Mouse (Mus musculus): ENCODE measurements around the gene Ipo9.

Ipo9 gene

DNA sequence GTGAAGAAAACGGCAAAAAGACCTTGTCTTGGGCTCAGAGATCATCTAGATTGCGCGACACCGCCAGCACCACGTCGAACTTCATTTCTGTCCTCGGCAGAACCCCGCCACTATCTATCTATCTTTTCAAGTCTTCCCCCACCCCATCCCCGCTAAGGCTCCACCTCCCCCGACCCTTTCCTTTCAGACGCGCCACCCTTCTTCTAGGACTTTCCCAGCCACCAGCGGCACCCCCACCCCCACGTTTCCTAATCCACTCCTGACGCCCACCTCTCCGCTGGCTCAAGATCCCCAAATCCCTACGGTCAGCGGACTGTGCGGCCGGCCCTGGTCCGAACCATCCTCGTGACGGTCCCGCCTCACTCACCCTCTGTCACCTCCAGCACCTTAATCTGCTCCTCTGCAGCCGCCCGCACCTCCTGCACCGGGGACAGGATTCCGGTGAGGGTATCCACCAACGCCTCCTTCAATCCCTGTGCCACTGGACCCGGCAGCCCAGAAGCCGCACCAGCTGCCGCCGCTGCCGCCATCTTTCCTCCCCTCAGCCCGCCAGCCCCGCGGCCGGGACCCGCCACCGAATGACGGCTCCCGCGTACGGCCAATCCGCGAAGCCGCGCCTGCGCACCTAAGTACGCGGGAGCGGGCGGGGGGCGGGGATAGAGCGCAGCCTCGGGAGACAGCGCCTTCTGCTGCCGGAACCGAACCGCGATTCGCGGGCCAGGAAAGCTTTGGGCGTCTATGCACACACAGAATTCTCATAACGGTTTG is at the start of gene Ipo9:
Gene Ipo9, minus strand, starts transcription at position 599 of the 768 bp plus-strand sequence.
- DNase-seq (ENCODE audit: low spot score): peak; percentile 85

DNA sequence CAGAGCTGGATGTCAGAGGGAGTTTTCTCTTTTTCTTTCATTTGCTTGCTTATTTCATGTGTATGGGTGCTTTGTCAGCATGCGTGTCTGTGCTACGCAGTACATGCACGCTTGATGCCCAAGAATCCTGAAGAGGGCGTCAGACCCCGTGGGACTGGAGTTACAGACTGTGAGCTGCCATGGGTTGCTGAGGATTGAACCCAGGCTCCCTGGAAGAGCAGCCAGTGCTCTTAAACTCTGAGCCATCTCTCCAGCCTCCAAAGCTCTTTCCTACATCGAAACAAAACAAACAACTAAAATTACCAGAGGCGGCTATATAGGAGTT is 45.2 kb upstream of the Ipo9 start:
- no peak for DNase-seq (ENCODE audit: low spot score)

DNA sequence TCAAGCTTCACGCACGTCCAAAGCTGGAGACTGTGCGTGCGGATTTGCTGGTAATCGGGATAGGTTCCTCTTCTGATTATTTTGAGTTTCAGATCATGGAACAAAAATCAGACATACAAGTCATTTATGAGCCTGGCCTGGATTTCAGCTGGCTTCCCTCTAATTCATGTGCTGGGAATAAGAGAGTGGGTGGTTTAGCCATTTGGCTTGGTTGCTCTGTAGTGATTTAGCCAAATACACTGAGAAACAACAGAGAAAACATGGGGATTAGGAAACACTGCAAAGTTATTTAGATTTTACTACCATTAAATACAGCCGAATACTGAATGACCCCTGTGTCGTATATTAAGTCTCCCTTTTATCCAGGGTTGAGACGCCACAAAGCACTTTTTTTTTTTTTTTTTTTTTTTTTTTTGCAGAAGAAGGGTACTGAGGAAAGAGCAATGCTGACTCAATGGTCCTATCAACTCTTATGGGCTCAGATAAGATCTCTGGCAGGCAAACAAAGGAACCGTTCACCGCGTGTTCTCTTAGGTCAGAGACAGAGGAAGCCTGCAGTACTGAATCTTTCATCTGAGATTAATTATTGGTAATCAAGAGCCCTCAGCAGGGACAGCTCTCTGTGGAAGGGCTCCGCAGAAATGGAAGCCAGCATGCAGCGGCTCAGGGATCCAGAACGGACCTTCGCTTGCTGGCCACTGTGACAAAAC is 44.7 kb upstream of the Ipo9 start:
- no peak for DNase-seq (ENCODE audit: low spot score)

DNA sequence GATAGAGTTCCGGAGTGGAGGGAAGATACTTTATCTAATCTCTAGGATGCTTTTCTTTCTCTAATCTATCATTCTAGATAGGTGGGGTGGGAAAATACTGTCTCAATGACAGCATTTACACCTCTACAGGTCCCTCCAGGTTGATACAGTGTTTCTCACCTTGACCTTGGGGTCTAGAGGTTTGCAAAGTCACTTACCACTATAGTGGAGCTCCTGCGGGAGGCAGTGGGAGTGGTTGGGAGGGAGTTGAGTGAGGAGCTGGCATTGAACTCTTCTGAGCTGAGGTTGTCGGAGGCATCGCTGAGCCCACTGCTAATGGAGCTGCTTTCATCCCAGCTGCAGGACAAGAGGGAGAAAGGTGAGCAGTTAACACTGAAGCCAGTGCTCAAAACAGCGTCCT is 42.2 kb upstream of the Ipo9 start:
- no peak for DNase-seq (ENCODE audit: low spot score)

DNA sequence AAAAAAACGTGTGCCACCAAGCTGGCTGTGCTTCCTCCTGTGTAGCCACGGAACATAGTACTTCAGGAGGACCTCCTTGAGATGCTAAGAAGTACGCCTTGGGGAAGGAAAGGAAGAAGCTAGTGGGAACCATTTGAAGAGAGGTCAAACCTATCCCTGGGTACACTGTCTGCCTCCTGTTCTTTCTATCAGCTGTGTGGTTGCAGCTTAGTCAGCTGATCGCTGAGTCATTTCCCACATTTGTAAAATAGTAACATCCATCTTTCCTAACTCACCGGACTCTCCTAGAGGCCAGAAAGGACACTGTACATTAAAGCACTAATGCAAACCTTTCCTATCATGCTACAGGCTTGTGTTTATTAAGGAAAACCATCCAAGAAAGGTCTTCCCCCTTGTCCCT is 41.4 kb upstream of the Ipo9 start:
- no peak for DNase-seq (ENCODE audit: low spot score)

DNA sequence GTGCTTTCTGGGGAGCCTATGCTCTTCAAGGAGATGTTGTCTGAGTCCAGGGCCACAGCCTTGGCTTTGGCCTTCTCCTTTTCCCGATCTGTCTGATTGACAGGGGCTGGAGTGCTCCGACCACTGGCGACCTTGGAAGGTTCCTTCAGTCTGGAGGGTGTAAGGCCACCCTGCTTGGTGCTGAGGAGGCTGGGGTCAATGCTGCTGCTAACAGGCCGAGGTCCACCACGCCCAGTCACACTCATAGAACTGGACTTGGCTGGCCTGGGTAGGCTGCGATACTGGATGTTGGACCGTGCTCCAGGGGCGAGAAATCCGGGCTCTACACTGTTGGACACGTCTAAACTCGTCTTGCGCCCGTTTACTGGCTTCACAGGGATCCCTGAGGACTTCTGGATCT is 40.2 kb upstream of the Ipo9 start:
- DNase-seq (ENCODE audit: low spot score): no peak

DNA sequence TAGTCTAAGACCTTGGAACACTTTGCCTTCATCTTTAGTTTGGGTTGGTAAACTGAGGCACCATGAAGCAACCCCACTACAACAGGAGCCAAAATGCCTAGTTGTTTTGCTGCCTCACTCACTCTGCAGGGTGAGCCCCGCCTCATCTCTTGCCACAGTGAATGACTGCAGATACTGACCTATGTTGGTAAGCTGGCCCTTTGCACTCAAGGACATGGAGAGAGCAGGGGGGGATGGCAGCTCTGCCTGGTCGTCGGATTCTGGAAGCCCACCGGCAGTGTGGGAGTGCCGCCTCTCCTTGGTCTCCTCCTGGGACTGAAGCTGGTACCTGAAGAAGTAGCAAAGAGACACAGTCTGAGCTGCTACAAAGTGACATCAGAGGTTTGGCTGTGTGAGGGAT is 37.2 kb upstream of the Ipo9 start:
- DNase-seq (ENCODE audit: low spot score): no peak

DNA sequence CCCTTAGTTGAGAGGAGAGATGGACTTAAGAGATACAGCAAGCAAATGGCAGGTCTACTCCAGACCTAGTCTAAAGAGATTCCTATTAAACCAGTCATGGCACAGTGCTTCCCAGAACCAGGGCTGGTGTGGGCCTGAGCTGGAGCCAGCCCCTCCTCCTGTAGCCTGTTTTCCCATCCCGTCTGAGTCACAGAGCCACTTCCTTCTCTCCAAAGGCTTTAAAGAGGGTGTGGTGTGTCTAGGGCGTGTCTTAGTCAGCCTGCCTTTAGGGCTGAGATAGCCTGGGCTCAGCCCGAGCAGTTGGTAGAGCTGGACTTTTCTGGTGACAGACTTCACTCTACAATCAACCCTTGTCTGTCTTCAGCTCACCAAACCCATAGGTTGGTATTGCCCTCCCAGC is 36.6 kb upstream of the Ipo9 start:
- no peak for DNase-seq (ENCODE audit: low spot score)

DNA sequence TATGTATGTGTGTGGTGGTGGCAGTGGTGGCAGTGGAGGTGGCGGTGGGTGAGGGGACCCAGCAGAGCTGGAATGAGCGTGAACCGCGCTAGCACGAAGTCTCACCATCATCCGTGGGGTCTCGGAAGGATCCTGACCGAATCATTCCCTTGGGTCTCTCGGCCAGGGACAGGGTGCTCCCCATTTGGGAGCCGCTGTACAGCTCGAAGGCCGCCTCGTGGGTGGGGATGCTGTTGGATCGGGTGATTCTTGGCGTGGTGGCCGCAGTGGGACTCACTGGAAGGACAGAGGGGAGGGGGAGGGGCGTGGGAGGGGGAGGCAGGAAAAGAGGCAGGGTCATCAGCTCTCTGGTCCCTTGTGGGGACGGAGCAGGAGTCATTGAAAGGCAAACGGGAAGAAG is 35.4 kb upstream of the Ipo9 start:
- DNase-seq (ENCODE audit: low spot score): no peak

DNA sequence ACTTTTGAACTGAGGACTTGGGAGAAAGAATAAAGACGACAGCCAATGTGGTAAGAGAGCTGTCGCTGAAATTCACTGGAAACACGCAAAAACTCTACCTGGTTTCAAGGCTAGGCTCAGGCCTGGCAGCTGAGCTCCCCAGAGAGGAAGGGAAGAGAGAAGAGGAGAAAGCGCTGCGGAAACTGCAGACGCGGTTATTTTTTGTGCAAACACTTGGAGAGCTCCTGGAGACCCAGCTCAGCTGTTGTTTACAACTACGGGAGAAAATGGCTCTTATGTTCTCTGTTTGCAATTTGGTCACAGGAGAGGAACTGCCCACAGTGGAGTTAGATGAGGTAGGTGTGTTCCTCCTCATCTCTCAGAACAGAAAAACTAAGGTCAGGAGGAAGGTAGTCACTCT is 32.4 kb upstream of the Ipo9 start:
- DNase-seq (ENCODE audit: low spot score): no peak

DNA sequence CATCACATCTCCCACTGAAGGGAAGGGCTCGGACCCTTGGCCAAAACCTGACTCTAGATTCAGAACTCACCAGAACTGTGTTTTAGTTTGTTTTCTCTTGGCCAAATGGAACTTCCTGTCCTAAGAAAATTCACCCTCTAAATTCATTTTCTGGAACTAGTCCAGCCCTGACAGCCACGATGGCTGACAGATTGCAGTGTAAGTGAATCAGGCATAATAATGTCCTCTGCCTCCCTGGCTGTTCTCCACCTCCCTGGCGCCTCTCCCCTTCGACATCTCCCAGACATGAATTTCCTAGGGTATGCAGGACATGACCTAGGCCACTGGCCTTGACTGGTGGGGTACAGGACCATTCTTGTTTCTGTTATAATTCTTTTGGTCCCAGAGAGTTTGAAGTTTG is 32.0 kb upstream of the Ipo9 start:
- no peak for DNase-seq (ENCODE audit: low spot score)

DNA sequence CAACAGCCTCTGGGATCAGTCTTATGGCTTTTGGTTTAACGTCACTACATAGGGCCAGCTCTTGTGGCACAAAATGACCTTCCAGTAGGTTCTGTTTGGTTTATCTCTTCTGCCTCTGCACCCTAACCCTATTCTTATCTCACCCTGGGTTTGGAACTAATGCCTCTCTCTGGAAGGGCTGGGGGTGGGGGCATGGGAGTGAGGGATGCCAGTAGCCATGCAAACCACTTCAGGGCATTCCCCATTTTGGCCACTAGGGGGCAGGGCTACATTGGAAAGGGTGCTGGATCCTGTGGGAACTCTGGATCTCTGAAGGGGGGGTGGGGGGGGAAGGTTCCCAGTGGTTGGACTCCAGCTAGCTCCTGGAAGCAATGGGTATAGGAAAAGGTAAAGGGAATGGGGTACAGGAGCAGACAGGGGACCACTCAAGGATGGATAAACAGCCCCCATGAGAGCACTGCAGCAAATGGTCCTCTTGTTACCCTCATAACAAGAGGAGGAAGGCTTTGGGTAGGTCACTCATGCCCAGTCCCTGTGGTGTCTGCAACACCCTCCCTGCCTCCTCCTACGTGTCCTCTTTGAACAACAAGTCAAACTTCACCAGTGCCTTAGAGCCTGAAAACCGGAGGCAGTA is 30.9 kb upstream of the Ipo9 start:
- peak; percentile 45 for DNase-seq (ENCODE audit: low spot score)

DNA sequence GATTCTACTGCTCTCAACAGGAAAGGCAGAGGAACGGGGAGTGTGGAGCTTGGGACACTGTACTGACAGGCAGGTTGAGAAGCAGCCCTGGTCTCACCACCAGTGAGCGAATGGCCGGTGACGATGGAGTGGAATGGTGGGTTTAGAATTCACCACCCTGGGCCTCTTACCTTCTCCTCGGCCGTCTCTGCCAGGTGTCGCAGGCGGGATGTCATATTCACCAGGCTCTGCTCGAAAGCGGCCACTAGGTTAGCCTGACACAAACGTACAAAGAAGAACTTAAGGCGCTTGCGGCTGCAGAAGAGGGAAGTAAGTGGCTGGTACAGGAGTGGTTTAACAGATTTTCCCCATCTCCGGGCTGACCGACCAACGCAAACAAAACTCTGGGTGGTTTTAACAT is 30.2 kb upstream of the Ipo9 start:
- no peak for DNase-seq (ENCODE audit: low spot score)

DNA sequence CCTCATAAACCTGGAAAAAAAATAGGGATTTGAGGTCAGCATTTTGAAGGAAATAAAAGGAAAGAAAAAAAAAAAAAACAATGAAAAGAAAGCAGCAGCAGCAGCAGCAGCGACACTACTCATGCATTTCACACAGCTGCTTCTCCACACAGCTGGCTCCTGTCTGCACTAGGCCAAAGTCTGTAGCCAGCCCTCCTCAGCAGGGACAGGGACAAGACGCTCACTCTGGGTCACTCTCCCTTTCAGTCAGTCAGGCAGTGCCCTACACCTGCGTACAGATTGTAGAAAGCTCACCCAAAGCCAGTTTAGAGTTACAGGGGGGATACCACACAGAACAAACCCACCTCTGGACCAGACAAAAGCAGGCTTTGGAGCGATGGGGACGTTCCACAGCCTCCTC is 27.6 kb upstream of the Ipo9 start:
- no peak for DNase-seq (ENCODE audit: low spot score)

DNA sequence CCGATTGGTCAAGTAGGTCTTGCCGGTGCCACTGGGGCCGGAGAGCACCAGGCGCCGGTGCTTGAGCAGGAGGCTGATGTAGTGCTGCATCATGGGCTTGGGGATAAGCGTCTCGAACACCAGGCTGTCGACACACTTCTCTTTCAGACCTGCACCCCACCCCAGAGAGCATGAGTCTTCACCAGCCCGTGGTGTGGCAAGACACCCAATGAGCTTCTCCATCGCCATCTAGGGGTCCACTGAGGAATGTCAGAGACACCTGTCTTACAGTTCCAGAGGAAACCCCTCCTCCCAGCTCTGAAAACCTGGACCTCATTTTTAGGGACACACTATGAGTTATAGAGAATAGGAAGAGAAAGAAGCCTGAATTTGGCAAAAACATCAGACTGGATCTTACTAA is 22.0 kb upstream of the Ipo9 start:
- no peak for DNase-seq (ENCODE audit: low spot score)

DNA sequence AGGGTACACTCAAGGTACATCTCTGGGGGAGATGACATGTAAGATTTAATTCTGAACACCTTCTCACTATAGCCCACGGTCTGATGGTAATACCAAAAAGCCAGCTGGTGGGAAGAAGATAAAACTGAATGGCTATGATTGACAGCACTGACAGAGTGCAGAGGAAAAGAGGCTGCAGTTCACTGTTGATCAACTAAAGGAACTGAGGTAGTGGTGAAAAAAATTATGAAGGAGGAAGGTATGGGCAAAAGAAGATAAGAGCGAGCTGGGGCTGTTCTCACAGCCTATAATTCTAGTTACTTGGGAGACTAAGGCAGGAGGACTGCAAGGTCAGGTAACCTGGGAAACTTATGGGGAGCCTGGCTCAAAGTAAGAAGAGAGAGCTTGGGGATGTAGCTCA is 21.1 kb upstream of the Ipo9 start:
- DNase-seq (ENCODE audit: low spot score): no peak

DNA sequence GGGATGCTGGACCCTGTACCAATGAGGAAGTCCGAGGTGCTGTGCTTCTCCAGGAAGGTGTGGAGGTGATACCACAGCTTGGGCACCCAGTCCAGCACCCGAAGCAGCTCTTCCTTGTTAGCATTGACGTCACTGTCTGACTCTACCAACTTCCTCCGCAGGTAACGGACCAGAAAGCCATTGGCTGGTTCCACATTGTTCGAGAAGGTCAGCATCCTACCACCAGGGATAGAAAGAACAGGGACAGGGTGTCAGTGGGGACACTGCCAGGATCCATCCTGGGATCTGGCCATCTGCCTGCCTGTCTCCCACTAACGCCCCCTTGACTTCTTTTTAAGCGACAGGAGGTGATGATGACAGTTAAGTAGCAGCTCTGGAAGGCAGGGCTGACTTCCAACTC is 19.6 kb upstream of the Ipo9 start:
- no peak for DNase-seq (ENCODE audit: low spot score)

DNA sequence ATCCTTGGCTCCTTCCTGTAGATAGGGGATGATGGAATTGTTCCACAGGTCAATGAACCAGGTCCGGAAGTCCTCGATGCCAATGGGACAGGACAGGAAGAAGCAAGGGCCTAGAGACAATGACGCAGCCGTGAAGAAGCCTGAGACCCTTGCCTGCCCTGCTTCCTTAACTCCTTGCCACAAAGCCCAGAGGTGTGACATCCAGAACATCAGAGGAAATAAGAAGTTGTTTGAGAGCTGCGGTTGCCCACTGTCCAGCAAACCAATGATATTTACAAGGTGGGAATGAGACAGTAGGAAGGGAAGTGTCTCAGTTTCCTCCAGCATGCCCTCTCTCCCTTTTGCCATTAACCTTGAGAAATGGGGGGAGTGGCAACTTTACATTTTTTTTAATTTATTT is 18.6 kb upstream of the Ipo9 start:
- no peak for DNase-seq (ENCODE audit: low spot score)

DNA sequence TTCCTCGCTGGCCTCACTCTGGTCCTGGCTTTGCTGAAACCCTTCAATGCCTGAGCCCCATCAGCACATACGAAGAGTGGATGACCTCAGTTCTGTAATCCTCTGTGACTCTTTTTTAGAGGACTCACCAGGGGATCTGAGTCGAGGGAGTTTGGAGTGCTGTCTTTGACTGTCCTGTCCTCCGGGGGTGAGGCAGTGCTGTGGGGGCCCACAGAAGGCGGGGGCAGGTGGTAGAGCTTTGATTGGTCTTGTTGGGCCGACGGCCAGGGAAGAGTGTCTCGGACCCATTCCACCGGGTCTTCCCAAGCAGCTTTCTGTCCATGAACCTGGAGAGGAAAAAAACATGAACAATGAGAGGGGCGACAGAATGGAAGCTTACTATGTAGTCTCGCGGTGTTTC is 13.2 kb upstream of the Ipo9 start:
- DNase-seq (ENCODE audit: low spot score): no peak

DNA sequence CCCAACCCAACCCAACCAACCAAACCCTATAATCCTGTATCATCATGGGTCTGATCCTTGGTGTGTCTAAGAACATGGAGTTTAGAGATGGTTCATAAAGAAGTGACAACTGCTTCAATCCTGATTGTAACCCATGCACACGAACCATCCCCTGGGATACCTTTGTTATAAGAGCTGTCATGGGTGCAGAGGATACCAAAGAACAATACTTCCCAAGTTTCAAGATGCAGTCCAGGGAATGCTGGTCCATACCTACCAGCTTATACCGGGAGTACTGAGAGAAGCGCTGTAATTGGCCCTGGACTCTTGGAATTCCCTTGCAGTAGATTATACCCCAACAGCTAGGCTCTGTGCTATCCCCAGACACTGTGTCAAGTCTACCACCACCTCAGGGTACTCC is 11.6 kb upstream of the Ipo9 start:
- DNase-seq (ENCODE audit: low spot score): no peak

DNA sequence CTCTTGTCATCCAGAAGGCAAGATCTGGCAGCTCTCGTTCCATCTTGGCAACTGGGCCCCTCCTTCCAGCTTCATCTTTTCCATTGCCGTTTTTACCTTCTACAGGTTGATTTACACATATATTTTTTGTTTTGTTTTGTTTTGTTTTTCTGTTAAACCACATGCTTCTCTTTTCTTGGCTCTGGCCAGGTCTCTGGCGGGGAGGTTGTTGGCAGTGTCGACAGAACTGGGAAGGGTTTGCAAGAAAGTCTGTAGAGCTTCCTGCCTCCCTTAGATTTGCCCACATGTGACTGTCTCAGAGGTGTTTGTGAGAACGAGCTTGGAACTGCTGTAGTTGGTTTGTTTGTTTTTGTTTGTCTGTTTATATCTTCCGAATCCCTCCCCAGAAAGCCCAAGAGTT is 10.7 kb upstream of the Ipo9 start:
- DNase-seq (ENCODE audit: low spot score): no peak

DNA sequence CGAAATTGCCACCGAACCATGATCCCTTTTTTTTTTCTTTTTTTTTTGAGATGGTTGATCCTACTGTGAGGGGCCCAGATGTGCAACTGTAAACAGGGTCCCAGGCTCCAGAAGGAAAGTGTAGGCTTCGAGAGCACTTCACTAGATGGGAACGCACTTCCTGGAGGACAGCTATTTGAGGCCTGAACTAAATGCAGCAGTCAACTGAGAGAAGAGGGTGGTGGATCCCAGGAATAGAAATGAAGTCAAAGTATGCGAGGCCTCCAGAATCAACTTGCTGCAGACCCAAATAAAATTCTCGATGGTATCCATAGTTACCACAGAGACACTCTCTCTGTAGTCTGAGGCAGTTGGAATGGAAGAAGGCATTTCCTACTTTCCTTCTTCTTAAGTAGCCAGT is 8.5 kb upstream of the Ipo9 start:
- DNase-seq (ENCODE audit: low spot score): no peak

DNA sequence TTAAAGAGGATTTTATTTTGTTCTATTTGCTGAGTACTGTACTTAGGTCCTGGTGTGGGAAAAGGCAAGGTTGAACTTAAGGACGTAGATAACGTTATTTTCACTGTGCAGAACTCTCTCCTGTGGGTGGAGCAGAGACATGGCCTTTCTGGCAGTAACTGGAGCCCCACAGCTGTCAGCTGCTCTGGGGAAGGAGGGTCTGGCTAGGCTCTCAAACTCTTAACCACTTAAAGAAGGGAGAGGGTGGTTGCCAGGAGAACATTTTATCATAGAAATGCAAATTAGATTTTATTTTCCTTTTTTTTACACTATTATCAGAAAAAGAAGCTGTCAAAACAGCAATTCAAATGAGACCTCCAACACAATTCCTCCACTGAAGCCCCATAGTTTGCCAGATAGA is 5.5 kb upstream of the Ipo9 start:
- no peak for DNase-seq (ENCODE audit: low spot score)

DNA sequence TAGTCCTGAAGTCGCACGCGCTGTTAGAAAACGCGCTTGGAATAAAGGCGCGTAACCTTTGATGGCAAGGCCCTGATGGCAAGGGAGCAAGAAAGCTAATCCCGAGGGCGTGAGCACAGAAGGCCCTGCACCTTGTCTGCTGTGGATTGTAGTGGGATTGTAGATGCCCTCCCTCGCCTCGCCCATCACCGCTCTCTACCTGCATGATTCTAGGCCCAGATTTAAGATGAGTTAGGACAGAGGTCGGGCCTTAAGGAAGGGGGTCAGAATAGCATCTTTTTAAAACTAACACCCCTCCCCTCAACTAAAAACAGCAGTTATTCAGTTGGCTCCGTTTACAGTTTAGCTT is 344 bp upstream of the Ipo9 start:
- no peak for DNase-seq (ENCODE audit: low spot score)

All from left cerebral cortex, adult 11 months (tissue).